Mouse (Mus musculus) CH12.LX (cell line): ENCODE measurements around the gene Otud4. TPM values are rescaled to one million over a fixed set of nuclear protein-coding genes. Genes with fewer than 3 reads are reported as not detected.
A peak's percentile ranks its signal among the peaks of the same experiment; 100 is the strongest.

Experiments
- DNase-seq: peaks from one replicate; pipeline ENCODE4 v3.0.0-alpha.2; 2013; ENCODE audit errors: extremely low read depth
- H3K27ac ChIP-seq: 2 replicates; pipeline ENCODE4 v1.5.1; 2012; ENCODE audit warnings: low read depth, mild to moderate bottlenecking, control low read depth, moderate library complexity; ENCODE audit not compliant: insufficient read depth
- H3K27me3 ChIP-seq: replicated peaks from 2 replicates; pipeline ENCODE3; 2012; ENCODE audit warnings: inconsistent platforms
- H3K36me3 ChIP-seq, 2 experiments: replicated peaks in 1 of 2; 2 replicates each; pipeline versions ENCODE3 to v1.6.1; 2012; ENCODE audit warnings: inconsistent platforms in 1 of 2, low read length in 1 of 2, mild to moderate bottlenecking in 1 of 2, mixed read lengths in 1 of 2, moderate library complexity in 1 of 2; ENCODE audit not compliant: control insufficient read depth in 1 of 2, insufficient read depth in 1 of 2
- H3K4me1 ChIP-seq, 2 experiments: 2 replicates each; pipeline ENCODE4 v1.6.1; 2012; ENCODE audit warnings: inconsistent platforms in 1 of 2, moderate library complexity in 1 of 2; ENCODE audit not compliant: insufficient read depth in 2 of 2, control insufficient read depth in 1 of 2
- H3K4me2 ChIP-seq: 2 replicates; pipeline ENCODE4 v1.6.1; 2012; ENCODE audit warnings: low read depth, mild to moderate bottlenecking, control low read depth; ENCODE audit not compliant: poor library complexity, insufficient read depth, severe bottlenecking
- H3K4me3 ChIP-seq, 3 experiments: fragments of 150-350 bp in 1 of 3; sonication (generic) in 1 of 3; replicated peaks in 1 of 3; 2 replicates each; pipeline versions ENCODE3 to v1.5.1; 2011 to 2012; ENCODE audit warnings: low read depth in 2 of 3, low read length in 2 of 3, mild to moderate bottlenecking in 2 of 3, moderate library complexity in 2 of 3, control low read depth in 1 of 3, improper control_type of control experiment in 1 of 3, inconsistent platforms in 1 of 3, mixed read lengths in 1 of 3; ENCODE audit not compliant: poor library complexity in 1 of 3
- H3K79me2 ChIP-seq: replicated peaks from 2 replicates; pipeline ENCODE4 v1.6.1; 2012; ENCODE audit warnings: mild to moderate bottlenecking, moderate library complexity; ENCODE audit not compliant: control insufficient read depth, poor library complexity, insufficient read depth, severe bottlenecking; ENCODE audit errors: extremely low read depth
- H3K9ac ChIP-seq: 2 replicates; pipeline ENCODE4 v1.6.1; 2012; ENCODE audit warnings: low read depth, mild to moderate bottlenecking, control low read depth, moderate library complexity; ENCODE audit not compliant: insufficient read depth
- H3K9me3 ChIP-seq: replicated peaks from 2 replicates; pipeline ENCODE3; 2012; ENCODE audit warnings: low read length, inconsistent platforms, mixed read lengths
- BHLHE40 ChIP-seq: IDR thresholded peaks from 2 replicates; pipeline ENCODE4 v1.6.1; 2011; ENCODE audit warnings: mild to moderate bottlenecking, low read depth, low read length, improper control_type of control experiment
- CHD2 ChIP-seq: IDR thresholded peaks from 2 replicates; pipeline ENCODE4 v1.6.1; 2011; ENCODE audit warnings: low read length, improper control_type of control experiment
- ELF1 ChIP-seq: IDR thresholded peaks from 2 replicates; pipeline ENCODE4 v1.6.1; 2014; ENCODE audit warnings: low read depth, mild to moderate bottlenecking, inconsistent platforms, low read length, improper control_type of control experiment
- EP300 ChIP-seq: IDR thresholded peaks from 2 replicates; pipeline ENCODE4 v1.6.1; 2011; ENCODE audit warnings: low read length, improper control_type of control experiment
- ETS1 ChIP-seq: conservative IDR thresholded peaks from 2 replicates; pipeline ENCODE4 v1.6.1; 2012; ENCODE audit warnings: low read depth, mild to moderate bottlenecking, inconsistent platforms, low read length, improper control_type of control experiment, moderate library complexity
- GABPA ChIP-seq: IDR thresholded peaks from 2 replicates; pipeline ENCODE4 v1.6.1; 2012; ENCODE audit warnings: low read depth, low read length, improper control_type of control experiment, inconsistent platforms; ENCODE audit not compliant: insufficient replicate concordance
- HCFC1 ChIP-seq: IDR thresholded peaks from 2 replicates; pipeline ENCODE4 v1.6.1; 2012; ENCODE audit warnings: low read depth, mild to moderate bottlenecking, inconsistent platforms, low read length, improper control_type of control experiment
- JUND ChIP-seq: conservative IDR thresholded peaks from 2 replicates; pipeline ENCODE4 v1.6.1; 2011; ENCODE audit warnings: low read depth, low read length, improper control_type of control experiment
- KAT2A ChIP-seq: IDR thresholded peaks from 2 replicates; pipeline ENCODE4 v1.6.1; 2012; ENCODE audit warnings: low read length, improper control_type of control experiment, inconsistent platforms; ENCODE audit not compliant: insufficient replicate concordance
- MAFK ChIP-seq: IDR thresholded peaks from 2 replicates; pipeline ENCODE4 v1.6.1; 2011; ENCODE audit warnings: low read length, improper control_type of control experiment; ENCODE audit not compliant: insufficient replicate concordance
- MAX ChIP-seq: IDR thresholded peaks from 2 replicates; pipeline ENCODE4 v1.6.1; 2011; ENCODE audit warnings: low read length, improper control_type of control experiment
- MXI1 ChIP-seq: IDR thresholded peaks from 2 replicates; pipeline ENCODE4 v1.6.1; 2011; ENCODE audit warnings: mild to moderate bottlenecking, low read depth, low read length, improper control_type of control experiment
- MYC ChIP-seq: IDR thresholded peaks from 2 replicates; pipeline ENCODE4 v1.6.1; 2011; ENCODE audit warnings: low read depth, mild to moderate bottlenecking, improper control_type of control experiment, low read length
- NELFE ChIP-seq: IDR thresholded peaks from 2 replicates; pipeline ENCODE4 v1.6.1; 2011; ENCODE audit warnings: low read depth, low read length, improper control_type of control experiment
- NRF1 ChIP-seq: IDR thresholded peaks from 2 replicates; pipeline ENCODE4 v1.6.1; 2014; ENCODE audit warnings: low read depth, mild to moderate bottlenecking, inconsistent platforms, low read length, improper control_type of control experiment, moderate library complexity
- PAX5 ChIP-seq: IDR thresholded peaks from 2 replicates; pipeline ENCODE4 v1.6.1; 2012; ENCODE audit warnings: low read length, inconsistent platforms, mixed read lengths
- POLR2AphosphoS2 ChIP-seq: IDR thresholded peaks from 2 replicates; pipeline ENCODE4 v1.6.1; 2011; ENCODE audit warnings: low read depth, low read length, improper control_type of control experiment
- RCOR1 ChIP-seq: conservative IDR thresholded peaks from 2 replicates; pipeline ENCODE4 v1.6.1; 2012; ENCODE audit warnings: low read depth, mild to moderate bottlenecking, inconsistent platforms, low read length, improper control_type of control experiment
- SIN3A ChIP-seq: IDR thresholded peaks from 2 replicates; pipeline ENCODE4 v1.6.1; 2012; ENCODE audit warnings: low read length, improper control_type of control experiment, inconsistent platforms
- SMC3 ChIP-seq: IDR thresholded peaks from 2 replicates; pipeline ENCODE4 v1.6.1; 2011; ENCODE audit warnings: low read depth, low read length, improper control_type of control experiment
- UBTF ChIP-seq: IDR thresholded peaks from 2 replicates; pipeline ENCODE4 v1.6.1; 2012; ENCODE audit warnings: low read depth, mild to moderate bottlenecking, inconsistent platforms, low read length, improper control_type of control experiment, moderate library complexity
- USF1 ChIP-seq: IDR thresholded peaks from 2 replicates; pipeline ENCODE4 v1.6.1; 2014; ENCODE audit warnings: low read depth, mild to moderate bottlenecking, inconsistent platforms, low read length, improper control_type of control experiment
- USF2 ChIP-seq: conservative IDR thresholded peaks from 2 replicates; pipeline ENCODE4 v1.6.1; 2011; ENCODE audit warnings: low read depth, low read length, improper control_type of control experiment
- ZMIZ1 ChIP-seq: IDR thresholded peaks from 2 replicates; pipeline ENCODE4 v1.6.1; 2012; ENCODE audit warnings: low read depth, mild to moderate bottlenecking, inconsistent platforms, low read length, improper control_type of control experiment
- dilution Hi-C: fragments of 300-500 bp; cut with MboI; formaldehyde crosslinking; loops from 2 replicates; pipeline ENCODE4 v1.14.3; 2020; ENCODE audit warnings: low sequenced_read_pairs; ENCODE audit not compliant: extremely low pct_unique_long_range_greater_than_20kb, extremely low pct_ligation_motif_present
- in situ Hi-C: fragments of 300-500 bp; cut with MboI; formaldehyde crosslinking; loops from 3 replicates; pipeline ENCODE4 v1.14.3; 2019; ENCODE audit warnings: low sequenced_read_pairs, low pct_ligation_motif_present, low pct_unique_long_range_greater_than_20kb, mixed read lengths
- polyA plus RNA-seq: library from polyadenylated mRNA; unstranded; fragments of >175 nt; gene quantifications from 2 replicates; pipeline ENCODE4 v1.2.1, GENCODE M21; 2012; ENCODE audit warnings: low read depth; ENCODE audit not compliant: insufficient read length
- total RNA-seq, 2 experiments: library from RNA; depleted of rRNA; stranded (reverse); fragments of 300-350 nt in 1 of 2; fragments of >200 nt in 1 of 2; gene quantifications; 2 replicates each; pipeline ENCODE4 v1.2.3; 2012 to 2014

The Otud4 gene
- total RNA-seq (2012; rRNA removed), result 22.8 and 29.0 TPM in 2 replicates
- total RNA-seq (2014; rRNA removed), result 44.6 and 51.3 TPM in 2 replicates
- 42.3 and 43.9 TPM in 2 replicates for polyA plus RNA-seq

- H3K4me1 ChIP-seq, result peaks cover 8 to 31% of the 10 kb centered on the region in 2 experiments
- peaks cover 50% of the 10 kb centered on the region for H3K79me2 ChIP-seq
- H3K4me3 ChIP-seq, result peak within 1 kb of the TSS; percentile 93 to 97 (median 97)
- TF ChIP-seq BHLHE40 (peak; percentile 78), MAFK (no peak), NRF1 (no peak), SIN3A (peak; percentile 32), USF2 (no peak), JUND (no peak), MYC (0 out of 2 replicates have a peak, but pooled peaks have one; percentile 22), ETS1 (no peak), USF1 (no peak), SMC3 (no peak), RCOR1 (no peak), NELFE (peak; percentile 21; the same call in 1 of the 2 replicates), MAX (no peak; the same call in 1 of the 2 replicates), UBTF (peak; percentile 85), HCFC1 (no peak), POLR2AphosphoS2 (no peak), GABPA (no peak), CHD2 (no peak), ELF1 (no peak), EP300 (no peak), MXI1 (peak; percentile 80), KAT2A (no peak), PAX5 (no peak), ZMIZ1 (no peak)
- no peaks in the 10 kb centered on the region for H3K27me3 ChIP-seq
- peak; percentile 24 for DNase-seq
- in situ Hi-C loops, result no loop called here
- H3K27ac ChIP-seq, result peak within 1 kb of the TSS; percentile 67
- peak within 1 kb of the TSS; percentile 85 for H3K4me2 ChIP-seq
- dilution Hi-C loops, result no loop called here
- peak within 1 kb of the TSS; percentile 90 for H3K9ac ChIP-seq
- H3K36me3 ChIP-seq, result peaks cover 11 to 19% of the 10 kb centered on the region in 2 experiments
- no peaks in the 10 kb centered on the region for H3K9me3 ChIP-seq
These were observed at the start of gene Otud4 for GRCm38 (mm10) chr8:79639586-79640451. Gene Otud4, plus strand, starts transcription at chr8:79639618.
